Comparison of ENCODE assay signal across 14 mouse cellular contexts in the genomic region with DNA sequence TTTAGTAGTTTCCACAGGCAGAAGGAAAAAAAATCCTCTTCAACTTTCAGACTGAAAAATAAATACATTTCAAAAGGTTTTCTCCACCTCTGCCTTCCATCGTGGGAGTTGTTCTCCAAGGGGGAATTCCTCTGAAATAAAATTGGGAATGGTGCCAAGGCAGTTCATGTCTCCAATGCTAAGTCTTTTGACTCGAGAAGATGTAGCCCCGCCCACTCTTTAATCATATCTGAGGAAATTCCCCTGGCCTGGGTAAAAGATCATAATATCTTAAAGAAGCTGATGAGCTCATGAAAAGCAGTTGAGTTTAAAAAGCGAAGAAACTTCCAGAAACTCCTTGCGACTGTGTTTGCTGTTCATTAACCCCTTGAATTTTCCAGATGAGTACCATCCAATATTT.
DNase-seq lines count a peak whose midpoint lies in the region; ATAC-seq lines count a peak whose summit lies in the region.
"Had no signal": no experiment of that assay in that cellular context is flagged by ENCODE, and none has a peak within 500 bp of the region (broad histone marks: within the 10 kb centered on the region; RNA-seq: fewer than 3 reads in every experiment).

No protein-coding gene starts in this region.

- H3K4me1 ChIP-seq in forebrain, embryonic 11.5 days (replicated peaks; ENCODE audit: control insufficient read depth, insufficient read depth, low read length): no peaks in the 10 kb centered on the region
- H3K4me1 ChIP-seq: forebrain, embryonic 12.5 days; midbrain, embryonic 10.5 days had no signal

- no peak overlapping the region for H3K4me3 ChIP-seq in forebrain, embryonic 11.5 days (ENCODE audit: low read depth, low read length)
- H3K4me3 ChIP-seq: forebrain, embryonic 12.5 days; left cerebral cortex, adult 2 months; midbrain, embryonic 10.5 days had no signal

- no peaks in the 10 kb centered on the region for H3K36me3 ChIP-seq in forebrain, embryonic 11.5 days (ENCODE audit: control insufficient read depth, insufficient read depth, low read length)
- H3K36me3 ChIP-seq: forebrain, embryonic 12.5 days; midbrain, embryonic 10.5 days had no signal

- H3K9ac ChIP-seq in forebrain, embryonic 11.5 days (ENCODE audit: low read length): no peak overlapping the region
- H3K9ac ChIP-seq: forebrain, embryonic 12.5 days had no signal

- no peak overlapping the region for H3K27ac ChIP-seq in forebrain, embryonic 11.5 days (ENCODE audit: low read depth, low read length)
- H3K27ac ChIP-seq: forebrain, embryonic 12.5 days; left cerebral cortex, adult 2 months; midbrain, embryonic 10.5 days had no signal

- intact Hi-C loops in heart, postnatal 25 days (cut with DNase I): no loop called here

- H3K4me2 ChIP-seq in forebrain, embryonic 11.5 days (ENCODE audit: low read depth, low read length, severe bottlenecking): no peak overlapping the region
- H3K4me2 ChIP-seq: forebrain, embryonic 12.5 days; liver, embryonic 11.5 days had no signal

- peak; percentile 91 for DNase-seq in heart, adult 11 months
- no peak for DNase-seq in heart, postnatal 25 days (ENCODE audit: low spot score)
- DNase-seq in 3T3-L1 (ENCODE audit: low read depth, low spot score): peak; percentile 5
- peak; percentile 18 for DNase-seq in adrenal gland, postnatal 10 days
- peak; percentile 27 for DNase-seq in heart, postnatal 4 days
- no peak for DNase-seq in cerebellum, adult 11-12 months
- no peak for DNase-seq in forebrain, embryonic 11.5 days (ENCODE audit: low spot score)
- DNase-seq: cerebellum, adult 11 months had no signal

- WGBS in forebrain, embryonic 11.5 days: 78% methylated on average over 5 of the region's 5 CpGs

- H3K27me3 ChIP-seq in forebrain, embryonic 11.5 days (ENCODE audit: control insufficient read depth, insufficient read depth, low read length): no peaks in the 10 kb centered on the region
- H3K27me3 ChIP-seq: forebrain, embryonic 12.5 days had no signal

- ATAC-seq in erythroid progenitor cell, adult 5-6 weeks (replicated peaks; ENCODE audit: low FRiP score, poor library complexity, severe bottlenecking): no peak
- no peak for ATAC-seq in forebrain, embryonic 11.5 days (replicated peaks; ENCODE audit: low FRiP score)
- ATAC-seq: intestine, embryonic 16.5 days had no signal

- H3K9me3 ChIP-seq in forebrain, embryonic 11.5 days (ENCODE audit: control insufficient read depth, low read length): no peaks in the 10 kb centered on the region
- H3K9me3 ChIP-seq: forebrain, embryonic 12.5 days; midbrain, embryonic 10.5 days had no signal

Comparison
In these comparisons a context has a peak if more than half of its experiments do, and no peak if none do; other contexts are left out.
1. DNase-seq: peak in heart, adult 11 months (single experiment), 3T3-L1 (single experiment), adrenal gland, postnatal 10 days (single experiment) and heart, postnatal 4 days (single experiment); none in heart, postnatal 25 days (single experiment), cerebellum, adult 11-12 months (single experiment) and forebrain, embryonic 11.5 days (single experiment).